8 mouse cellular contexts compared by ENCODE assay signal in the genomic region with DNA sequence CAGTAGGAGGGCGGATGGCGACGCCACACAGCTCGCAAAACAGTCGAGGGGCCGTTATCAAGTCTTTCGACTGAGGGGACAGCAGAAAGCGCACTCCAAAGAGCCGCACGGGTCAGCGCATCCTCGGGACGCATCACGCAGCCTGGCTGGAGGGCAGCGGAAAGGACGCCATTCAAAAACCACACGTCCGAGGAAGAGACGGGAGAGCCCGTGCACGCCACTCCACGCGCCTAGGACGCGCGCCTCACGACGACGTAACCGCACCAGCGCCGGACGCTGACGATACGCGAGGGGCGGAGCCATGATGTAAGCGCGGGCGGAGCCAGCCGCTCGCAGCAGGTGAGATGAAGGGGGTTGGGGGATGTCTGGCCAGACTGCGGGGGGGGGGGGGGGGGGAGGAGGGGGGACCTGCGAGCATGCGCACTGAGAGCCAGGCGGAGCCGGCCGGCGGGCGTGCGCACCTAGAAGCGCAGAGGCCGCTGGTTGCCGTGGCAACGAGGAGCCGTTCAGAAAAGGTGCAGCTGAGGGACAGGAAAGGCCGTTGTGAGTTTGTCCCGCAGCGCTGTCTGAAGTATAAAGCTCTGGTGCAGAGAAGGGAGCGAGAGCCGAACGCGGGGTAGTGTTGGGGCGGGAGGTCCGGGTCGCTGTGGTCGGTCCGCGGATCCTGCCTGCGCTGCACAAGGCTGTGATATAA. TPM values are rescaled to one million over a fixed set of nuclear protein-coding genes. Genes with fewer than 3 reads are reported as not detected.
DNase-seq lines count a peak whose midpoint lies in the region; ATAC-seq and TF ChIP-seq lines count a peak whose summit lies in the region.

A gene (plus strand): TSS at position 423 of the 694 bp plus-strand sequence.

- peak; percentile 45 for DNase-seq in c-Kit-positive CD71-negative TER-119-negative erythroid progenitor cells, embryonic 14.5 days (ENCODE audit: low read depth)
- peak; percentile 35 for DNase-seq in heart, postnatal 0 days (ENCODE audit: low spot score)
- DNase-seq in kidney, postnatal 25 days = peak; percentile 77 to 89
- peak; percentile 73 for DNase-seq in liver, embryonic 13.5 days
- DNase-seq in neural tube, embryonic 11.5 days (ENCODE audit: low spot score) = peak; percentile 97

- H3K36me3 ChIP-seq in forebrain, embryonic 12.5 days (replicated peaks) = no peaks in the 10 kb centered on the region
- no peaks in the 10 kb centered on the region for H3K36me3 ChIP-seq in heart, postnatal 0 days (replicated peaks; ENCODE audit: control insufficient read depth, insufficient read depth, low read length)
- no peaks in the 10 kb centered on the region for H3K36me3 ChIP-seq in liver, embryonic 13.5 days
- H3K36me3 ChIP-seq in neural tube, embryonic 11.5 days (ENCODE audit: control insufficient read depth, insufficient read depth, low read length) = no peaks in the 10 kb centered on the region
- H3K36me3 ChIP-seq in stomach, embryonic 16.5 days (ENCODE audit: control insufficient read depth, insufficient read depth, low read length) = no peaks in the 10 kb centered on the region

- H3K27me3 ChIP-seq in forebrain, embryonic 12.5 days = peaks cover 3% of the 10 kb centered on the region; the same call in 1 of the 2 replicates
- H3K27me3 ChIP-seq in heart, postnatal 0 days (ENCODE audit: control insufficient read depth, insufficient read depth, low read length) = no peaks in the 10 kb centered on the region
- peaks cover 22% of the 10 kb centered on the region for H3K27me3 ChIP-seq in liver, embryonic 13.5 days
- no peaks in the 10 kb centered on the region for H3K27me3 ChIP-seq in neural tube, embryonic 11.5 days (ENCODE audit: control insufficient read depth, insufficient read depth, low read length)
- H3K27me3 ChIP-seq in stomach, embryonic 16.5 days (ENCODE audit: control insufficient read depth, insufficient read depth, low read length) = no peaks in the 10 kb centered on the region

- TF ChIP-seq EP300 in heart, postnatal 0 days (IDR thresholded peaks at IDR 0.05; ENCODE audit: low read depth) = no peak

- peaks cover 7% of the 10 kb centered on the region; the same call in 1 of the 2 replicates for H3K4me1 ChIP-seq in forebrain, embryonic 12.5 days
- peaks cover 12% of the 10 kb centered on the region; the same call in 1 of the 2 replicates for H3K4me1 ChIP-seq in heart, postnatal 0 days (ENCODE audit: control insufficient read depth, insufficient read depth)
- H3K4me1 ChIP-seq in liver, embryonic 13.5 days (replicated peaks) = 0 out of 2 replicates have a peak, but pooled peaks cover 9% of the 10 kb centered on the region
- peaks cover 3% of the 10 kb centered on the region; the same call in 1 of the 2 replicates for H3K4me1 ChIP-seq in neural tube, embryonic 11.5 days (ENCODE audit: control insufficient read depth, insufficient read depth, low read length)
- no peaks in the 10 kb centered on the region for H3K4me1 ChIP-seq in stomach, embryonic 16.5 days (ENCODE audit: control insufficient read depth, insufficient read depth, low read length)

- peak within 1 kb of the TSS; percentile 67 for H3K9ac ChIP-seq in forebrain, embryonic 12.5 days
- H3K9ac ChIP-seq in heart, postnatal 0 days (replicated peaks; ENCODE audit: low read depth, low read length) = peak within 1 kb of the TSS; percentile 33; the same call in 1 of the 2 replicates
- H3K9ac ChIP-seq in liver, embryonic 13.5 days = peak within 1 kb of the TSS; percentile 36
- peak within 1 kb of the TSS; percentile 86 for H3K9ac ChIP-seq in neural tube, embryonic 11.5 days (ENCODE audit: low read length)
- peak within 1 kb of the TSS; percentile 84 for H3K9ac ChIP-seq in stomach, embryonic 16.5 days (ENCODE audit: low read length)

- ATAC-seq in CD4-positive, CD25-positive, alpha-beta regulatory T cell, adult 4 months = peak; percentile 98
- ATAC-seq in forebrain, embryonic 12.5 days (ENCODE audit: low FRiP score) = peak; percentile 97
- peak; percentile 87 for ATAC-seq in heart, postnatal 0 days (ENCODE audit: insufficient read depth, low read depth)
- peak; percentile 89 for ATAC-seq in liver, embryonic 13.5 days (ENCODE audit: low read depth)
- peak; percentile 95 for ATAC-seq in neural tube, embryonic 11.5 days (ENCODE audit: insufficient read depth, low FRiP score, low TSS enrichment)
- peak; percentile 98 for ATAC-seq in stomach, embryonic 16.5 days (ENCODE audit: insufficient read depth, low FRiP score)

- WGBS in forebrain, embryonic 12.5 days = under 1% methylated on average over 66 of the region's 70 CpGs
- WGBS in heart, postnatal 0 days = under 1% methylated on average over 67 of the region's 70 CpGs
- under 1% methylated on average over 64 of the region's 70 CpGs for WGBS in liver, embryonic 13.5 days (ENCODE audit: insufficient replicate concordance)
- WGBS in neural tube, embryonic 11.5 days = under 1% methylated on average over 69 of the region's 70 CpGs
- WGBS in stomach, embryonic 16.5 days = under 1% methylated on average over 69 of the region's 70 CpGs

- TF ChIP-seq CTCF in heart, postnatal 0 days (IDR thresholded peaks at IDR 0.05; ENCODE audit: low read depth) = no peak

- H3K27ac ChIP-seq in forebrain, embryonic 12.5 days = peak within 1 kb of the TSS; percentile 78
- no peak within 1 kb of the TSS for H3K27ac ChIP-seq in heart, postnatal 0 days (ENCODE audit: low read depth)
- no peak within 1 kb of the TSS for H3K27ac ChIP-seq in liver, embryonic 13.5 days
- peak within 1 kb of the TSS; percentile 79 for H3K27ac ChIP-seq in neural tube, embryonic 11.5 days (ENCODE audit: low read depth, low read length)
- H3K27ac ChIP-seq in stomach, embryonic 16.5 days (ENCODE audit: low read length) = peak within 1 kb of the TSS; percentile 68

- peak within 1 kb of the TSS; percentile 67 for H3K4me2 ChIP-seq in forebrain, embryonic 12.5 days
- H3K4me2 ChIP-seq in heart, postnatal 0 days (ENCODE audit: low read depth, low read length) = peak within 1 kb of the TSS; percentile 96
- peak within 1 kb of the TSS; percentile 76 for H3K4me2 ChIP-seq in liver, embryonic 13.5 days
- H3K4me2 ChIP-seq in neural tube, embryonic 11.5 days (ENCODE audit: low read depth) = peak within 1 kb of the TSS; percentile 67
- H3K4me2 ChIP-seq in stomach, embryonic 16.5 days (ENCODE audit: low read depth, low read length) = peak within 1 kb of the TSS; percentile 76

- peak within 1 kb of the TSS; percentile 55 for H3K4me3 ChIP-seq in forebrain, embryonic 12.5 days (replicated peaks)
- H3K4me3 ChIP-seq in heart, postnatal 0 days (ENCODE audit: low read depth, low read length) = peak within 1 kb of the TSS; percentile 66
- peak within 1 kb of the TSS; percentile 59 for H3K4me3 ChIP-seq in liver, embryonic 13.5 days (replicated peaks)
- peak within 1 kb of the TSS; percentile 54 for H3K4me3 ChIP-seq in neural tube, embryonic 11.5 days (ENCODE audit: low read depth, low read length)
- H3K4me3 ChIP-seq in stomach, embryonic 16.5 days (replicated peaks; ENCODE audit: low read length) = peak within 1 kb of the TSS; percentile 59

- H3K9me3 ChIP-seq in forebrain, embryonic 12.5 days = no peaks in the 10 kb centered on the region
- H3K9me3 ChIP-seq in heart, postnatal 0 days (replicated peaks; ENCODE audit: control insufficient read depth, low read length) = no peaks in the 10 kb centered on the region
- H3K9me3 ChIP-seq in liver, embryonic 13.5 days (replicated peaks) = no peaks in the 10 kb centered on the region
- H3K9me3 ChIP-seq in neural tube, embryonic 11.5 days (ENCODE audit: control insufficient read depth, low read length) = no peaks in the 10 kb centered on the region
- H3K9me3 ChIP-seq in stomach, embryonic 16.5 days (replicated peaks; ENCODE audit: control insufficient read depth, low read length) = no peaks in the 10 kb centered on the region

RNA-seq across cellular contexts. Expression of the gene that starts here (rescaled TPM):
- under 1 TPM; 0.24 to 0.69 TPM for polyA plus RNA-seq in CD4-positive, CD25-positive, alpha-beta regulatory T cell, adult 4 months (2017; shearing (Covaris generic))
- polyA plus RNA-seq in forebrain, embryonic 12.5 days (2016; fragmentation: Nextera tagmentation; extraction: Ambion mirVana) = 9.2 and 9.4 TPM in 2 replicates
- 0.70 and 3.9 TPM in 2 replicates for total RNA-seq in heart, postnatal 0 days (2014; rRNA removed; ENCODE audit: low replicate concordance)
- 0.42 and 0.96 TPM in 2 replicates for polyA plus RNA-seq in heart, postnatal 0 days (2015; fragmentation: Nextera tagmentation; extraction: Ambion mirVana)
- polyA plus RNA-seq in liver, embryonic 13.5 days (2015; fragmentation: Nextera tagmentation; extraction: Ambion mirVana) = 0.23 and 0.29 TPM in 2 replicates
- polyA plus RNA-seq in neural tube, embryonic 11.5 days (2014; fragmentation: Nextera tagmentation; extraction: Ambion mirVana) = 5.3 and 7.9 TPM in 2 replicates
- 4.8 and 5.1 TPM in 2 replicates for polyA plus RNA-seq in stomach, embryonic 16.5 days (2015; fragmentation: Nextera tagmentation; extraction: Ambion mirVana)

Comparison
In these comparisons a context has a peak if more than half of its experiments do, and no peak if none do; other contexts are left out.
1. Peak in ATAC-seq in CD4-positive, CD25-positive, alpha-beta regulatory T cell, adult 4 months; RNA of the gene not detected or under 1 TPM.
2. Peak in DNase-seq, ATAC-seq, H3K4me3 ChIP-seq, H3K9ac ChIP-seq and H3K4me2 ChIP-seq in liver, embryonic 13.5 days; RNA of the gene not detected or under 1 TPM.
3. DNase-seq: peak in every context shown above with its lines; median percentile 97 in neural tube, embryonic 11.5 days; 83 in kidney, postnatal 25 days; 73 in liver, embryonic 13.5 days; 45 in c-Kit-positive CD71-negative TER-119-negative erythroid progenitor cells, embryonic 14.5 days; 35 in heart, postnatal 0 days.
4. H3K27ac ChIP-seq: peak in forebrain, embryonic 12.5 days (single experiment), neural tube, embryonic 11.5 days (single experiment) and stomach, embryonic 16.5 days (single experiment); none in heart, postnatal 0 days (single experiment) and liver, embryonic 13.5 days (single experiment).
5. H3K9ac ChIP-seq: peak in every context shown above with its lines; median percentile 86 in neural tube, embryonic 11.5 days; 84 in stomach, embryonic 16.5 days; 67 in forebrain, embryonic 12.5 days; 36 in liver, embryonic 13.5 days; 33 in heart, postnatal 0 days.
6. Peak in every context shown above with its lines, with median percentiles within 50 percentile points of each other: ATAC-seq, H3K4me2 ChIP-seq and H3K4me3 ChIP-seq.